Mouse (Mus musculus) left cerebral cortex, postnatal 10 days (tissue): ENCODE results near the gene Bzw1. TPM values are rescaled to one million over a fixed set of nuclear protein-coding genes. Genes with fewer than 3 reads are reported as not detected.

ENCODE experiments used
- DNase-seq, 2 experiments: peaks; one replicate each; pipeline ENCODE4 v3.0.0; 2021 to 2022; ENCODE audit warnings: low spot score in 2 of 2, mixed read lengths in 1 of 2; ENCODE audit errors: extremely low spot score in 1 of 2
- intact Hi-C: fragments of 180-260 bp; cut with DNase I; formaldehyde crosslinking; loops from one replicate; pipeline ENCODE4 v1.15.1; 2025
- total RNA-seq, 2 experiments: library from RNA; stranded (reverse); gene quantifications; 2 replicates each; pipeline ENCODE4 v1.2.3; 2021

Bzw1 gene
- total RNA-seq, 2 experiments from 2014 or later = 264 to 272 TPM

DNA sequence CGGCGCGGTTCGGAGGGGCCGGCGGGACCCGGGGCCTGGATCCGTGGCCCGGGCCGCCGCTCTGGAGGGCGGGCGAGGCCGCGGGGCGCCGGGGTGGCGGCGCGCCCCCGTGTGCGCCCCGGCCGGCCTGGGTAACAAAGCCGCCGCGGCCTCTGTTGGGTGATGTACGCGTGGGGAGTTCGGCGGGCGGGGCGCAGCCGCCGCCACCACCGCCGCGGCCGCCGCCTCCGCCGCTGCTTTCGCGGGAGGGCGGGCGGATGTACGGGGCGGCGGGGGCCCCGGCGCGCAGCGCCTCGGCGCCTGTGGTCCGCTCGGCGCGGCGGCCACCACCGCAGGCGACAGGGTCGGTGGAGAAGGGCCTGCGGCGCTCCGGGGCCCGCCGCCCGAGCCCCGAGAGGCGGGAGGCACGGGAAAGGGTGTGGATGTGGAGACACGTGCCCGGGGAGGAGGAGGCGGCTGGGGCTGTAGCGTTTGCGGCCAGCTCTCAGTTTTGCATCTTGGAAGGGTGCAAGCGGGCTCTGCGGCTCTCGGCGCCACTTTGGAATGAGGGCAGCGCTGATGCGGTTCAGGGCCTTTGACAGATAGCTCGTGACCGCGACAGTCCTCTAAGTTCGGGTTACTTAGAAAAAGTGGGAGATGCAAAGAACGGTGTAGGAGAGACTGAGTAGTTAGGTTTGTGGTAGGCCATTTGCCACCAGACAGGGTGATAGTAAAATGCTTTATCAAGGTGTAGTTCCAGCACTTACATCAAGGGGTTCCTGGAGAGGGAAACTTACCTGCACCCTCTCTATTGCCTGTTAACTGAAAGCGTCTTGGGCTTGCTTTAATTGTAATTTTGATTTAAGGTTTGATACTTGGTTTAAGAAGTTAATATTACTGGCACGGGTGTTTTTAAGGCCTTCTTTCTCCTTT is 842 bp downstream of the Bzw1 start:
- peak in 1 of 2 experiments; percentile 77 for DNase-seq
- intact Hi-C loops = loop anchor here (10.0 kb wide), 1 partner anchor 969 kb away; no protein-coding TSS in a partner anchor

DNA sequence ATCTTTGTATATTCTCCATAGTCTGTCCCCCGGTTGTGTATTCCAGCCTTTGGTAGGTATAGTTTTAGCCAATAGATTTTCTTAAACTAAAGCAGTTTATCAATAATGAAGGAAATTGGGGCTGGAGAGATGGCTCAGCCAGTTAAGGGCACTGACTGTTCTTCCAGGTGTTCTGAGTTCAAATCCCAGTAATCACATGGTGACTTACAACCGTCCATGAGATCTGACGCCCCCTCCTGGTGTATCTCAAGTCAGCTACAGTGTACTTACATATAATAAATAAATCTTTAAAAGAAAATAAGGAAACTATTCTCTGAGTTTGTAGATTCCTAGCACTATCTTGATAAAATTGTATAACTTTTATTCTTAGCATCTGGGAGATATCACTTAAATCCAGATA is 2.6 kb downstream of the Bzw1 start:
- no peak for DNase-seq
- intact Hi-C loops = loop anchor here (10.0 kb wide), 1 partner anchor 971 kb away; no protein-coding TSS in a partner anchor

DNA sequence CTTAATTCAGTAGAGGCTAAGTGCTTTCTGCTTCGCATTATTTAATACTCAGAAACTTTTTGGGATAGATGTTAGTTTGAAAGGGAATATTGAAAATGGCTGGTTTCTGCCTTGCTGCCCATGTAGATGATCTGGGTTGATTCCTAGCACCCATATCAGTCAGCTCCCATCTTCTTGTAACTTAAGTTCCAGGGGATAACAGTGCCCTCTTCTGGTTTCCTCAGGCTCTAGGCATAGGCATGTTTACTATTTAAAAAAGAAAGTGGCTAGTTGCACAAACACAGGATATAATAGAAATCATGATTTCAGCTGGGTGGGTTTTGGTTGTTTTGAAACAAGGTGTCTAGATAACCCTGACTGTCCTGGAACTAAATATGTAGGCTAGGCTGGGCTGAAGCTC is 3.5 kb downstream of the Bzw1 start:
- no peak for DNase-seq
- intact Hi-C loops = loop anchor here (10.0 kb wide), 1 partner anchor 971 kb away; no protein-coding TSS in a partner anchor

DNA sequence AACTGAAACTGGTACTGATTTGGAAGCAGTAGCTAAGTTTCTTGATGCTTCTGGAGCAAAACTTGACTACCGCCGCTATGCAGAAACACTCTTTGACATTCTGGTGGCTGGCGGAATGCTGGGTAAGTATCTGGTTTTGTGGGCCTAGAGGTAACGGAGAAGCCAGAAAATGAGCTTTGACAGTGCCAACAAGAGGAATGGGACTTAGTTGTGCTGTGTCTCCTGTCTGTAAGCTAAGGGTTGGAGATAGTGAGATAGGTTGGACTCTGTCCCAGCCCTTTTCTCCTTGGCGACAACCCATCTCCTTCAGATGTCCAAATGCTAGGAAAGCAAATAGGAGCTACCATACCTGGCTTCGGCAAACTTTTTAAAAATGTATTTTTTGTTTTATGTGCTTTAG is 5.0 kb downstream of the Bzw1 start:
- intact Hi-C loops = loop anchor here (10.0 kb wide), 1 partner anchor 973 kb away; no protein-coding TSS in a partner anchor

DNA sequence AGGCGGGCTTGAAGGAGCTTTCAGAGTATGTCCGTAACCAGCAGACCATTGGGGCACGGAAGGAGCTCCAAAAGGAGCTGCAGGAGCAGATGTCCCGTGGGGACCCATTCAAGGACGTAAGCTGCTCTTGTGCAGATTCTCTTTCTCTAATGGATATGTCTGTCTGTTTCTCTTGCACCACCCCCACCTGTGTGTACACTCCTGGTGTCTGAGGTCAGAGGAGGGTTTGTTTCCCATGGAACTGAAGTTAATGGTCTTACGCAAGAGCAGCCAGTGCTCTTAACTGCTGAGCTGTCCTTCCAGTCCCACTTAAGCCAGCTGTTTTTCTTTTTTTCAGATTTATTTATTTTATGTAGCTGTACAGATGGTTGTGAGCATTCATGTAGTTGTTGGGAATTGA is 8.7 kb downstream of the Bzw1 start:
- DNase-seq = no peak
- intact Hi-C loops = no loop called here

More for the DNA sequence above, 5.0 kb downstream of the Bzw1 start:
- no peak for DNase-seq

DNA sequence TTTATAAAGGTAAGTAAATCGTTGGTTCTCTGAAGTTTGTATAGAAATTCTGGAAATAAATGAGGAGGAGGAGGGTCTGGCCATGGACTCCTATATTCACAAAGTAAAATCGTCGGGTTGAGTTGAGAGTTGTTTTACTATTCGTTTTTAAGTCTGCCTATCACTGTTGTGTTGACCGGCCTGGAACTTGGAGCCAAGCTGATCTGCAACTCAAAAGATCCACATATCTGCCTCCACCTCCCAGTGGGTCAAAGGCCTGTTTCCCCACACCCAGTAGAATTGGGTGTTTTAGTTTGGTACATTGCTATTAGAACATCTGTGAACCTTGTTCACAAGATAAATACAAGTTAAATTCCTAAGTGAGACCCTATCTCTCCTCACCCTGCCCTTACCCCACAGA is 11.0 kb downstream of the Bzw1 start:
- no peak for DNase-seq
- intact Hi-C loops = no loop called here

DNA sequence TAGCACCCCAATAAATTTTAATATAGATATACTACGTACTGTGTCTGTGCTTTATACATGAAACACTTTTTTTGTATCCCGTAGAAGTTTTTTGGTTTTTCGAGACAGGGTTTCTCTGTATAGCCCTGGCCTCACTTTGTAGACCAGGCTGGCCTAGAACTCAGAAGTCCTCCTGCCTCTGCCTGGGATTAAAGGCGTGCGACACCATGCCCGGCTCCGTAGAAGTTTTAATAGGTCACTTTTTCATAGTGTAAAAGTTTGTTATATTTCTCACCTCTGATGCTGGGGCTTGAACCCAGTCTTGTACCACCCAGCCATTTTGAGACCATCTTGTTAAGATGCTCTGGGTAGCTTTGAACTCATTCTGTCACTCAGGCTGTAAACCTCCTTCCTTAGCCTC is 14.6 kb downstream of the Bzw1 start:
- intact Hi-C loops = no loop called here
- no peak for DNase-seq

DNA sequence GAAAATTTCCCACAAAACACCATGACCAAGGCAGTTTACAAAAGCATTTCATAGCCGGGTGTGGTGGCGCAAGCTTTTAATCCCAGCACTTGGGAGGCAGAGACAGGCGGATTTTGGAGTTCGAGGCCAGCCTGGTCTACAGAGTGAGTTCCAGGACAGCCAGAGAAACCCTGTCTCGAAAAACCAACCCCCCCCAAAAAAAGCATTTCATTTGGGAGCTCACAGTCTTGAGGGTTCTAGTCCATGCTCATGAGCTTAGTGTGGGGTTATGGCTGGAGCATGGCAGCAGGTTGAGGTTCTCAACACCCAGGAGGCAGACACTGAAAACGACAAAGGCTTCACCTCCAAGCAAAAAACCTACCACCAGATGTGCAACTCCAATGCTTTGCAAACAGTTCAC is 15.4 kb downstream of the Bzw1 start:
- intact Hi-C loops = no loop called here
- DNase-seq = no peak

DNA sequence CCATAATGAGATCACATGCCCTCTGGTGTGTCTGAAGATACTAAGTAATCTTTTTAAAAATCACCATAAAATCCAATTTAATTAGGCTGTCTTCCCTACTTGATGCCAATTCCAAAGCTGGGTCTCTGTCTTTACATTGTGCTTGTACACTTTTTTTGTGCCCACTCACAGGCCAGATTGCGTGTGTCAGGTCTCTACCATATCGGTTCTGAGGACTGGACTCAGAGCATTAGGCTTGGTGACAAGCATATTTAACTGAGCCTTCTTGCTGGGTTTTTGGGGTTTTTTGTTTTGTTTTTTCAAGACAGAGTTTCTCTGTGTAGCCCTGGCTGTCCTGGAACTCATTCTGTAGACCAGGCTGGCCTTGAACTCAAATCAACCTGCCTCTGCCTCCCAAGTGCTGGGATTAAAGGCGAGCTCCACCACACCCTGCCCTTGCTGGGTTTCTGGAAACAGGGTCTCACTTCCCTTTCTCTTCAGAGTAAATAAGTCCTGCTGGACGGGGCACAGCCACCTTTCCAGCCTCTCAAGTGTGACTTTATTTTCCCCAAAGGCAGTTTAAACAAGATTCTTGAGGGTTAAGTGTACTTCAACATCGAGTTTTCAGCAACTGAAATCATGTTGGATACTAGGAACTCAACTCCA is 17.0 kb downstream of the Bzw1 start:
- intact Hi-C loops = no loop called here
- no peak for DNase-seq

DNA sequence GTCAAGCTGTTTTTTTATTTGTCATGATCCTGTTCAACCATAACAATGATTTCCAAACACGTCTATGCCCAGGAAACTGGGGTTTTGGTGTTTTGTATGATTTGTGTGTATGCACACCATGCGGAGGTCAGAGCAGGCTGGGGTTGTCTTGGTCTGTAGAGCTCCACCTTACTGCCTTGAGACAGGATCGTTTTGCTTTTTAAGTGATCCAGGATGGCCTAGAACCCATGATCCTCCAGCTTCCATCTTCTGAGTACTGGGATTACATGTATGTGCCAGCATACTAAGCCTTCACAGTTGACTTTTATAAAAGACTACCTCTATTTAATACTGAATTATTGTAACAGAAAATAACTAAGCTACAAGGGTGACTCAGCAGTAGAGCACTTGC is 17.5 kb downstream of the Bzw1 start:
- DNase-seq = no peak
- intact Hi-C loops = no loop called here

DNA sequence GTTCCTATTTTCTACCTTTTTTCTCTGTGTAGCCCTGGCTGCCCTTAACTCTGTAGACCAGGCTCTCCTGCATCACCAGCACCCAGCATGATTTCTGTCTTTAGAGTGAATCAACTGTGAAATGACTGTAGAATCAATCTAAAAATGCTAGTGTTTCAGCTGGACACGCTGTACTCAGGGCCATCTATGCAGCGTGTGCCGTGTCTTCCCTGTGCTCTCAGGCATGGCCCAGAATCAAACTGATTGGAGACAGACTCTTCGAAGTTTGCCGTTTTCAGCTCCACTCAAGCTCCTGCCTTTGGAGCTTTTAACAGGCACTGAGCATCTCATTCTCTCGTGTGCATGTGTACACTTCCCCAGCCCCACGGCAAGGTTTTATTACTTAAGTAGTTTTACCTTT is 18.1 kb downstream of the Bzw1 start:
- DNase-seq = no peak
- intact Hi-C loops = no loop called here

DNA sequence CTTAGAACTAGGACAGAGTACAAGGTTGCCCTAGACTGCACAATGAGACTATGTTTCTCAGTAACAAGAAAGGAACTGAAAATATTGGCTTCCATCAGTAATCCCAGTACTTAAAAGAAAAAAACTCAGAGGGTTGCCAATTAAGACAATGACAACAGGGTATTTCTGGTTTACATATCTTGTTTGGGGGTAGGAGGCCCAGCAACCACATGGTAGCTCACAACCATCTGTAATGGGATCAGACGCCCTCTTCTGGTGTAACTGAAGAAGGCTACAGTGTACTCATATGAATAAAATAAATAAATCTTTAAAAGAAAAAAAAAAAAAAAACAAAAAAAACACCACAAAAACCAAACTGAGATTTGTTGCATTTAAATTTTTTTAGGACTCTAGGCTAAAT is 22.7 kb downstream of the Bzw1 start:
- DNase-seq = no peak
- intact Hi-C loops = no loop called here

DNA sequence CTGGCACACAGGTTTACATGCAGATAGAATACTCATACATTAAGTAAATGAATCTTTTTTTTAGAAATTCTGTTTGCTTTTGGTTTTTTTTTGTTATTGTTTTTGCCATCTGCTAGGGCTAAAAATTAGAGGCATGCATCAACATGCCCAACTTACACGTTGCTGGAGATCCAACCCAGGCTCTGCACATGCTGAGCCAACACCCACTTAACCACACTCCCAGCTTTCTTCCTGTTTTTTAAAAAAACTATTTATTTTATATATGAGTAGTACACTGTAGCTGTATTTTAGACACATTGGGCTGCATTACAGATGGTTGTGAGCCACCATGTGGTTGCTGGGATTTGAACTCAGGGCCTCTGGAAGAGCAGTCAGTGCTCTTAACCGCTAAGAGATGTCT is 23.4 kb downstream of the Bzw1 start:
- intact Hi-C loops = no loop called here
- DNase-seq = no peak

DNA sequence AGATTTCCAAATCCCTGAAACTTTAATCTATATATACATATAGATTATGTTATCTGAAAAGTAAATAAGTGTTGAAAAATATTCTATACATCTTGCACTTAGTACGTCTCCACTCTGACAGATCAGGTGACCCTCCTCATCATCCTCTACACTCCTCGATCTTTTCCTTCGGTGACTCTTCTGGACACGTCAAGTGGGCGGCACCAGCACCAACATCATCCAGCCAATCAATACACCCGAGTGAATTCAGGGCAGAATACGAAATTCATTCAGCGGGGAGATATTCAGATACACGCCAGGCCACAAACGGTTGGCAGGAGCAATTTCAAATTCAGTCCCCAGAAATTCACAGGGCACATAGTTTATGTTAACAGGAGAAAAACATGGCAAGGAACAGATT is 27.3 kb downstream of the Bzw1 start:
- intact Hi-C loops = no loop called here
- no peak for DNase-seq

DNA sequence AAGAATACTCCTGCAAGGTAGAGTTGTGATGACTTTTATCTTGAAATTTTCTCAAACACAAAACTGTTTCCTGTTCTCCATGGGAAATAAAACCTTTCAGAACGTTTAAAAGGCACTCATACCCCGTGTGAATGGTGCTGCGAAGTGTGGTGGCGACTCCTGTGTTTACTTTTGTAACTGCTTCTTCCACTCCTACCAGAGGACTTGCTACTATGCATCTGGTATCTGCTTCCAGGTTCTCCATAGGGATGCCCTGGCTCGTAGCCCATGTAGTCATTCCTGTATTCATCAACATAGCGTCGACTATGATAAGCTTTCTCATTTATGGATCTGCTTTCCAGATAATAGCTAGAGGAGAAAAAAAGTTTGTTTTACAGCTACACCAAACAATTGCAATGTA is 28.3 kb downstream of the Bzw1 start:
- DNase-seq = no peak
- intact Hi-C loops = no loop called here

DNA sequence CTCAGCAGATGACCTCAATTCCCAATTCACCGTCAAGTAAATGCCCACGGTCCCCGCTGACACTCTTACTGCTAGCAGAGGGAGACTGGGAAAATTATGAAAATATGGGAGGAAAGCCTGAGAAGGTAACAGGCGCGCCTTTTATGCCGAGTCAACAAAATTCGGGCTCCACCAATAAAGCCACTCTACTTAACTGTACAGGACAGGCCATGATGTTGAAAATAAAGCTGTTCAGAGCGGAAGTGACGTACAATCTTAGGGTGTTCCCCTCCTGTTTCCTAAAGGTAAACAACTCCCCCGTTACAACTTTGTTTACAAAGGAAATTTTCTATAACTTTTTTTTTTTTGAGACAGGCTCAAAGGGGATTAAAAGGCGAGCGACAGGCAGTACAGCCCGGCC is 30.2 kb downstream of the Bzw1 start:
- intact Hi-C loops = no loop called here
- peak in 1 of 2 experiments; percentile 35 for DNase-seq

DNA sequence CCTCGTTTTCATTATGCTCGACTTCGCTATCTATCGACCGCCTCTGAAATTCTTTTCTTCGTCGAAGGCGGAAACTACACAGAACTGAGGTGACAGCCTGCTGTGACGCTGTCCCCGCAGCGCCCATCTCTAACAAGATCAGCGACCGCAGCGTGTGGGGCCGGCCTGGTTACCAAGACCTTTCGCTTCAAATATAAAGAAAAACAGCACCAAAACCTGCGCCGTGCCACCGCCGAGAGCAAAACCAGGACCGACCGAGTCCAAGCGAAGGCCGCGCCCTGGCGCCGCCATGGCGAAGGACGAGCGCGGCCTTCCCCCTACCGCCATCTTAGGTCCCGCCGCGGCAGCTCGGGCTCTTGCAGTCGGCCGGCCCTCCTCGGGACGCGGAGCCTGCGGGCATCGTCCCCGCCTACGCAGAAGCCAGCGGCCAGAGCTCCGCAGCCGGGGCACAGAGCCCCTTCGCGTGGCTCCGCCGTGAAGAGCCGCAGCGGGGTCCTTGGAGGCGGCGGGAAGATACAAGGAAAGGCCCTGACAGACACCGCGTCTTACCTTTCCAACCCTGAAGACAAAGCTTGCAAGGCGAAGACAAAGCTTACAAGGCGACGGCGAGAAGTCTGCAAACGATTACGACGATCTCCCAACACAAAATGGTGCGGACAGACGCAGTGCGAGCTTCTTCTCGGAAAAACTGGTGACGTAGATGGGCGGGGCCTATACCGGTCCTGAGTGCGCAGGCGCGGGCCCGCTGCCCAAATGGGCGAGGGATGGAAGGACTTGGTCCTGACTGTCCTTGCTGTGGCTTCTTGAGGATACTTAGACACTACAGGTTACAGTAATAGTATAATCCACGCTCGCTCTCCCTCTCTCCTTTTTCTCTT is 30.9 kb downstream of the Bzw1 start, which contains the start of gene Clk1:
Clk1 (minus strand) TSS at position 696 of the 878 bp plus-strand sequence.
- intact Hi-C loops = no loop called here
- DNase-seq = peak; percentile 95

DNA sequence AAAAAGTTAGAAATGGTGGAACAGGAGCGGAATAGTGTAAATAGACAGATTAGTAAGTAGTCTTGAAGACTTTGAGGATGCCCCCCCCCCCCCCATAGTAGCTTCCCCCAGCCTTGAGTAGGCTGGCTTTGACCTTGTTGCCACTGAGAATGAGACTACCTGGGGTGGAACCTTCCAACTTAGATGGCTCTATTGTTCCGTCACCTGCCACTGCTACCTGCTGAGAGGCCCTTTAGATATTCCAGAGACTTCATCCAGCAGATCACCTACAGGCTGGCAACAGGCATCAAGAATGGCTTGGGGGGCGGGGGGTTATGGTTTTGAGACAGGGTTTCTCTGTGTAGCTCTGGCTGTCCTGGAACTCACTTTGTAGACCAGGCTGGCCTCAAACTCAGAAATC is 31.9 kb downstream of the Bzw1 start:
- intact Hi-C loops = no loop called here
- DNase-seq = no peak

DNA sequence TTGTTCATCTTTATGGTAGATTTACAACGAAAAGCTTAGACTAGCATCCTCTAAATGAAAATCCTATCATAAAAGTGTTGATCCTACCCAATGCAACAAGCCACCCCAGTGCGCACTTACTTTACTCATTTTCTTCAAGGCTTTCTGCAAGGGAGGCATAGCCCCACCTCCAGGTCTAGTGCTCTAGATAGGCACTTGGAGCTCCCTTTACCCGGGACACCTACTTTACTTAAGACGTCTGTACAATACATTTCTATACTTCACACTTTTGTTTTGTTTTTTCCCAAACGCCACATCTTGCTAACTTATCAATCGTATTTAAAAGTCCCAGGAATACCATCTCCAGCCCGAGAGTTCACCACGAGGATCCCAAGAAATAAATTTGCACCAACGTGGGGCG is 52.0 kb downstream of the Bzw1 start:
- intact Hi-C loops = no loop called here
- no peak for DNase-seq
